Mouse (Mus musculus) liver, embryonic 16.5 days (tissue): ENCODE data around the gene Uimc1. TPM values are rescaled to one million over a fixed set of nuclear protein-coding genes. Genes with fewer than 3 reads are reported as not detected.

Source experiments
- ATAC-seq: fragments of 200-750 bp; cut with Nextera tagmentation; 2 replicates; pipeline ENCODE4 v1.8.0; 2017; ENCODE audit warnings: low read depth, mild to moderate bottlenecking, moderate number of reproducible peaks, moderate library complexity
- H3K27ac ChIP-seq: fragments of 300-500 bp; sonication (generic); 2 replicates; pipeline ENCODE4 v1.5.1; 2014; ENCODE audit warnings: mild to moderate bottlenecking, low read length
- H3K27me3 ChIP-seq: fragments of 300-500 bp; sonication (generic); 2 replicates; pipeline ENCODE4 v1.6.1; 2014; ENCODE audit warnings: low read depth, low read length, mixed read lengths; ENCODE audit not compliant: control insufficient read depth, insufficient read depth
- H3K36me3 ChIP-seq: fragments of 300-500 bp; sonication (generic); 2 replicates; pipeline ENCODE4 v1.6.1; 2014; ENCODE audit warnings: mild to moderate bottlenecking; ENCODE audit not compliant: control insufficient read depth, insufficient read depth
- H3K4me1 ChIP-seq: fragments of 300-500 bp; sonication (generic); 2 replicates; pipeline ENCODE4 v1.6.1; 2014; ENCODE audit warnings: low read depth, low read length, mixed read lengths; ENCODE audit not compliant: control insufficient read depth
- H3K4me2 ChIP-seq: fragments of 300-500 bp; sonication (generic); 2 replicates; pipeline ENCODE4 v1.6.1; 2014; ENCODE audit warnings: low read depth, low read length, mixed read lengths
- H3K4me3 ChIP-seq: fragments of 300-500 bp; sonication (generic); 2 replicates; pipeline ENCODE4 v1.5.1; 2014; ENCODE audit warnings: low read depth, mild to moderate bottlenecking, low read length
- H3K9ac ChIP-seq: fragments of 300-500 bp; sonication (generic); 2 replicates; pipeline ENCODE4 v1.6.1; 2014; ENCODE audit warnings: low read depth, low read length
- H3K9me3 ChIP-seq: fragments of 300-500 bp; sonication (generic); replicated peaks from 2 replicates; pipeline ENCODE4 v1.6.1; 2016; ENCODE audit warnings: low read length; ENCODE audit not compliant: control insufficient read depth
- WGBS: fragments of 180-500 bp; shearing (Covaris S2); extraction: QIAGEN DNeasy Blood & Tissue Kit; methylation state at CpG from one replicate; pipeline ENCODE4 v1.1.7; 2014; ENCODE audit not compliant: insufficient replicate concordance; 5-methylcytosine and 5-hydroxymethylcytosine counted together
- polyA plus RNA-seq: library from polyadenylated mRNA; unstranded; fragments of >200 nt; fragmentation: Nextera tagmentation; extraction: Ambion mirVana; gene quantifications from 2 replicates; pipeline ENCODE4 v1.2.1, GENCODE M21; 2015

Gene Uimc1
- 13.9 and 14.3 TPM in 2 replicates for polyA plus RNA-seq

- ATAC-seq: peak; percentile 84
- Histone ChIP-seq H3K4me3 (peak within 1 kb of the TSS; percentile 95), H3K4me1 (peaks cover 13% of the 10 kb centered on the region), H3K9ac (peak within 1 kb of the TSS; percentile 96), H3K27me3 (no peaks in the 10 kb centered on the region), H3K36me3 (no peaks in the 10 kb centered on the region), H3K4me2 (peak within 1 kb of the TSS; percentile 79), H3K9me3 (no peaks in the 10 kb centered on the region), H3K27ac (peak within 1 kb of the TSS; percentile 90)
- WGBS: under 1% methylated on average over 81 of the region's 81 CpGs
Observed at GRCm38 (mm10) chr13:55099726-55100478, at the start of gene Uimc1. Gene Uimc1, minus strand, starts transcription at chr13:55100300.

GRCm38 (mm10) chr13:55140271-55140670, 40.2 kb upstream of the Uimc1 start:
- no peaks in the 10 kb centered on the region for H3K36me3 ChIP-seq
- no peaks in the 10 kb centered on the region for H3K9me3 ChIP-seq
- H3K9ac ChIP-seq: no peak overlapping the region
- no peak overlapping the region for H3K4me2 ChIP-seq
- no peaks in the 10 kb centered on the region for H3K27me3 ChIP-seq
- H3K4me3 ChIP-seq: no peak overlapping the region
- 68% methylated on average over 2 of the region's 2 CpGs for WGBS
- no peaks in the 10 kb centered on the region; the same call in none of the 2 replicates for H3K4me1 ChIP-seq
- H3K27ac ChIP-seq: no peak overlapping the region
- ATAC-seq: no peak

GRCm38 (mm10) chr13:55135382-55135781, 35.3 kb upstream of the Uimc1 start:
- no peaks in the 10 kb centered on the region; the same call in none of the 2 replicates for H3K4me1 ChIP-seq
- peak; percentile 32; the same call in 1 of the 2 replicates for ATAC-seq
- H3K27ac ChIP-seq: no peak overlapping the region
- no peak overlapping the region for H3K9ac ChIP-seq
- peaks cover 12% of the 10 kb centered on the region; the same call in 1 of the 2 replicates for H3K36me3 ChIP-seq
- 5% methylated on average over 5 of the region's 5 CpGs for WGBS
- no peak overlapping the region for H3K4me2 ChIP-seq
- H3K27me3 ChIP-seq: no peaks in the 10 kb centered on the region
- no peak overlapping the region for H3K4me3 ChIP-seq
- no peaks in the 10 kb centered on the region for H3K9me3 ChIP-seq

- WGBS: 95% methylated on average over 2 of the region's 2 CpGs
- H3K36me3 ChIP-seq: peaks cover 20% of the 10 kb centered on the region
- no peak for ATAC-seq
- no peaks in the 10 kb centered on the region; the same call in none of the 2 replicates for H3K4me1 ChIP-seq
- H3K4me2 ChIP-seq: no peak within 1 kb of the TSS
- H3K9ac ChIP-seq: no peak within 1 kb of the TSS
- H3K4me3 ChIP-seq: no peak within 1 kb of the TSS
- H3K27me3 ChIP-seq: no peaks in the 10 kb centered on the region
- no peaks in the 10 kb centered on the region for H3K9me3 ChIP-seq
- no peak within 1 kb of the TSS for H3K27ac ChIP-seq
Observed at GRCm38 (mm10) chr13:55133448-55133847, 33.3 kb upstream of the Uimc1 start, which contains the start of gene Gm17617. Gene Gm17617, minus strand, starts transcription at chr13:55133548.

GRCm38 (mm10) chr13:55124903-55125302, 24.8 kb upstream of the Uimc1 start:
- H3K4me2 ChIP-seq: no peak overlapping the region
- 73% methylated on average over 6 of the region's 6 CpGs for WGBS
- no peaks in the 10 kb centered on the region for H3K4me1 ChIP-seq
- ATAC-seq: no peak
- no peak overlapping the region for H3K9ac ChIP-seq
- no peaks in the 10 kb centered on the region for H3K27me3 ChIP-seq
- peaks cover 18% of the 10 kb centered on the region for H3K36me3 ChIP-seq
- no peaks in the 10 kb centered on the region for H3K9me3 ChIP-seq
- H3K4me3 ChIP-seq: no peak overlapping the region
- H3K27ac ChIP-seq: no peak overlapping the region

GRCm38 (mm10) chr13:55114375-55114774, 14.3 kb upstream of the Uimc1 start:
- Histone ChIP-seq H3K36me3 (peaks cover 23% of the 10 kb centered on the region; the same call in 1 of the 2 replicates), H3K4me2 (no peak overlapping the region), H3K4me1 (no peaks in the 10 kb centered on the region), H3K27me3 (no peaks in the 10 kb centered on the region), H3K9me3 (no peaks in the 10 kb centered on the region), H3K4me3 (no peak overlapping the region), H3K27ac (no peak overlapping the region), H3K9ac (no peak overlapping the region)
- no peak for ATAC-seq
- WGBS: 40% methylated on average over 6 of the region's 6 CpGs

- Histone ChIP-seq H3K4me1 (peaks cover 14% of the 10 kb centered on the region), H3K4me3 (no peak overlapping the region), H3K27me3 (no peaks in the 10 kb centered on the region), H3K4me2 (no peak overlapping the region), H3K9ac (no peak overlapping the region), H3K9me3 (no peaks in the 10 kb centered on the region), H3K27ac (no peak overlapping the region), H3K36me3 (no peaks in the 10 kb centered on the region; the same call in 1 of the 2 replicates)
- 82% methylated on average over 8 of the region's 8 CpGs for WGBS
- ATAC-seq: no peak
Observed at GRCm38 (mm10) chr13:55107694-55108093, 7.6 kb upstream of the Uimc1 start.

GRCm38 (mm10) chr13:55107116-55107515, 7.0 kb upstream of the Uimc1 start:
- WGBS: 78% methylated on average over 4 of the region's 4 CpGs
- no peak for ATAC-seq
- Histone ChIP-seq H3K27ac (no peak overlapping the region), H3K4me2 (peak overlapping the region; percentile 82), H3K27me3 (no peaks in the 10 kb centered on the region), H3K4me3 (no peak overlapping the region), H3K36me3 (no peaks in the 10 kb centered on the region; the same call in 1 of the 2 replicates), H3K9me3 (no peaks in the 10 kb centered on the region), H3K9ac (no peak overlapping the region), H3K4me1 (peaks cover 14% of the 10 kb centered on the region)
